Comparison of ENCODE assay signal across 7 mouse cellular contexts in the genomic region with DNA sequence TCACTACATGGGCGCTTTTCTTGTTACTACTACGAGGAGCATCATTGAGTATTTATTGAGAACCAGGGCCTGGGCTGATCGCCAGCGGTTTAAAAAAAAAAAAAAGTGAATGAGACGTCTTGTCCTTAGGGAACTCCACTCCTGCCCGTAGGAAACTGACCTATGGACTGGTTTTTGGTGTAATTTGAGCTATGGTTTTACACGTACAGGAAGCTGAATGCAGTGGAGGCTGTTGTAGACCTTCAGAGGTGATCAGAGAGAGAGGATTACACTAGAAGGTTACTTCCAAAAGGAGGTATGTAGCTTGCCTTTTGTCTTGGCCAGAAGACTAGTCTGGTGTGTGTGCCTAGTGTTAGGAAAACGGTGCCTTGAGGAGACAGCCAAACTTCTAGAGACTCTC. TPM values are rescaled to one million over a fixed set of nuclear protein-coding genes. Genes with fewer than 3 reads are reported as not detected.
DNase-seq lines count a peak whose midpoint lies in the region; ATAC-seq and TF ChIP-seq lines count a peak whose summit lies in the region.

No protein-coding gene starts in this region.

- in situ Hi-C loops in CH12.LX (cut with MboI; ENCODE audit: low pct_ligation_motif_present, low pct_unique_long_range_greater_than_20kb, low sequenced_read_pairs) = no loop called here

- H3K79me2 ChIP-seq in CH12.LX (replicated peaks; ENCODE audit: control insufficient read depth, extremely low read depth, insufficient read depth, poor library complexity, severe bottlenecking) = peaks cover 54% of the 10 kb centered on the region

- no peak for TF ChIP-seq CTCF in CH12.LX (conservative IDR thresholded peaks at IDR 0.05 in 1 of 2, IDR thresholded peaks at IDR 0.05 in 1 of 2; ENCODE audit: low read depth in 2 of 2, low read length in 2 of 2)
- TF ChIP-seq CTCF in embryonic fibroblast, embryonic 13.5 days (IDR thresholded peaks at IDR 0.05; ENCODE audit: borderline replicate concordance, insufficient read depth, low read length) = no peak
- TF ChIP-seq CTCF in hindbrain, postnatal 0 days (IDR thresholded peaks at IDR 0.05; ENCODE audit: low read depth) = no peak
- TF ChIP-seq CTCF in small intestine, adult 2 months (IDR thresholded peaks at IDR 0.05; ENCODE audit: extremely low read depth, insufficient read length, insufficient replicate concordance, low read depth, low read length) = no peak

- peaks cover 4% of the 10 kb centered on the region for H3K9me3 ChIP-seq in CH12.LX (replicated peaks; ENCODE audit: low read length)
- no peaks in the 10 kb centered on the region for H3K9me3 ChIP-seq in hindbrain, postnatal 0 days (ENCODE audit: low read length)
- no peaks in the 10 kb centered on the region for H3K9me3 ChIP-seq in liver, embryonic 16.5 days (replicated peaks; ENCODE audit: control insufficient read depth, low read length)

- peak overlapping the region; percentile 86 to 94 (median 88) for H3K4me3 ChIP-seq in CH12.LX (replicated peaks in 1 of 3; ENCODE audit: low read depth in 2 of 3, low read length in 2 of 3, poor library complexity in 1 of 3)
- H3K4me3 ChIP-seq in embryonic fibroblast, embryonic 13.5 days (ENCODE audit: insufficient read depth, low read length) = peak overlapping the region; percentile 89
- peak overlapping the region; percentile 63 for H3K4me3 ChIP-seq in hindbrain, postnatal 0 days (ENCODE audit: low read length)
- peak overlapping the region; percentile 94 for H3K4me3 ChIP-seq in liver, embryonic 16.5 days (ENCODE audit: low read depth, low read length)
- peak overlapping the region; percentile 99 for H3K4me3 ChIP-seq in small intestine, adult 2 months (ENCODE audit: low read depth, low read length)

- 1% methylated on average over 8 of the region's 8 CpGs for WGBS in hindbrain, postnatal 0 days
- WGBS in liver, embryonic 16.5 days (ENCODE audit: insufficient replicate concordance) = 1% methylated on average over 8 of the region's 8 CpGs
- 2% methylated on average over 8 of the region's 8 CpGs for WGBS in small intestine, adult 2 months

- ATAC-seq in hindbrain, postnatal 0 days = no peak
- 0 out of 2 replicates have a peak, but pooled peaks have one; percentile 3 for ATAC-seq in liver, embryonic 16.5 days (ENCODE audit: low read depth)

- DNase-seq in 3T3-L1 (ENCODE audit: low read depth, low spot score) = peak; percentile 84
- DNase-seq in CH12.LX (ENCODE audit: extremely low read depth) = no peak
- DNase-seq in hindbrain, postnatal 0 days (ENCODE audit: low spot score) = no peak
- DNase-seq in spleen, adult 18-20 months = no peak

- peaks cover under 1 to 20% of the 10 kb centered on the region in 2 experiments for H3K36me3 ChIP-seq in CH12.LX (replicated peaks in 1 of 2; ENCODE audit: control insufficient read depth in 1 of 2, insufficient read depth in 1 of 2, low read length in 1 of 2)
- H3K36me3 ChIP-seq in hindbrain, postnatal 0 days (ENCODE audit: insufficient read depth, low read length) = no peaks in the 10 kb centered on the region
- no peaks in the 10 kb centered on the region for H3K36me3 ChIP-seq in liver, embryonic 16.5 days (ENCODE audit: control insufficient read depth, insufficient read depth)
- 0 out of 2 replicates have a peak, but pooled peaks cover under 1% of the 10 kb centered on the region for H3K36me3 ChIP-seq in small intestine, adult 2 months (ENCODE audit: control insufficient read depth, insufficient read depth, low read length)

- H3K4me2 ChIP-seq in CH12.LX (ENCODE audit: insufficient read depth, low read depth, poor library complexity, severe bottlenecking) = peak overlapping the region; percentile 97
- H3K4me2 ChIP-seq in hindbrain, postnatal 0 days (ENCODE audit: low read depth, low read length) = peak overlapping the region; percentile 57
- peak overlapping the region; percentile 90 for H3K4me2 ChIP-seq in liver, embryonic 16.5 days (ENCODE audit: low read depth, low read length)

- H3K4me1 ChIP-seq in CH12.LX (ENCODE audit: control insufficient read depth in 1 of 2, insufficient read depth in 2 of 2) = peaks cover 16 to 44% of the 10 kb centered on the region in 2 experiments
- H3K4me1 ChIP-seq in embryonic fibroblast, embryonic 13.5 days (ENCODE audit: control insufficient read depth, insufficient read depth, low read length) = peaks cover 6% of the 10 kb centered on the region
- H3K4me1 ChIP-seq in hindbrain, postnatal 0 days (ENCODE audit: insufficient read depth, low read length) = peaks cover 8% of the 10 kb centered on the region; the same call in 1 of the 2 replicates
- peaks cover 31% of the 10 kb centered on the region for H3K4me1 ChIP-seq in liver, embryonic 16.5 days (ENCODE audit: control insufficient read depth, low read depth, low read length)
- H3K4me1 ChIP-seq in small intestine, adult 2 months (ENCODE audit: control insufficient read depth, insufficient read depth, insufficient read length, low read length) = peaks cover 28% of the 10 kb centered on the region

- H3K27me3 ChIP-seq in CH12.LX (replicated peaks) = no peaks in the 10 kb centered on the region
- no peaks in the 10 kb centered on the region for H3K27me3 ChIP-seq in hindbrain, postnatal 0 days (ENCODE audit: insufficient read depth, low read length)
- no peaks in the 10 kb centered on the region for H3K27me3 ChIP-seq in liver, embryonic 16.5 days (ENCODE audit: control insufficient read depth, insufficient read depth, low read depth, low read length)
- no peaks in the 10 kb centered on the region for H3K27me3 ChIP-seq in small intestine, adult 2 months (ENCODE audit: control insufficient read depth, insufficient read depth, low read length)

- no peak for TF ChIP-seq EP300 in CH12.LX (IDR thresholded peaks at IDR 0.05; ENCODE audit: low read length)

- H3K9ac ChIP-seq in CH12.LX (ENCODE audit: insufficient read depth, low read depth) = peak overlapping the region; percentile 84
- H3K9ac ChIP-seq in hindbrain, postnatal 0 days (replicated peaks; ENCODE audit: low read length) = peak overlapping the region; percentile 58
- peak overlapping the region; percentile 96 for H3K9ac ChIP-seq in liver, embryonic 16.5 days (ENCODE audit: low read depth, low read length)

- TF ChIP-seq POLR2A in CH12.LX (IDR thresholded peaks at IDR 0.05; ENCODE audit: low read depth, low read length) = no peak; the same call in 1 of the 2 replicates
- TF ChIP-seq POLR2A in embryonic fibroblast, embryonic 13.5 days (IDR thresholded peaks at IDR 0.05; ENCODE audit: low read depth, low read length) = no peak
- no peak for TF ChIP-seq POLR2A in small intestine, adult 2 months (IDR thresholded peaks at IDR 0.05; ENCODE audit: low read depth, low read length)

- dilution Hi-C loops in CH12.LX (cut with MboI; ENCODE audit: extremely low pct_ligation_motif_present, extremely low pct_unique_long_range_greater_than_20kb, low sequenced_read_pairs) = no loop called here

- TF ChIP-seq RAD21 in CH12.LX (IDR thresholded peaks at IDR 0.05; ENCODE audit: low read depth, low read length) = no peak

- peak overlapping the region; percentile 86 for H3K27ac ChIP-seq in CH12.LX (ENCODE audit: insufficient read depth, low read depth)
- peak overlapping the region; percentile 87 for H3K27ac ChIP-seq in embryonic fibroblast, embryonic 13.5 days (ENCODE audit: insufficient read depth, low read length)
- H3K27ac ChIP-seq in hindbrain, postnatal 0 days = peak overlapping the region; percentile 75
- peak overlapping the region; percentile 88 for H3K27ac ChIP-seq in liver, embryonic 16.5 days (ENCODE audit: low read length)
- peak overlapping the region; percentile 99 for H3K27ac ChIP-seq in small intestine, adult 2 months (ENCODE audit: insufficient read depth, low read depth, low read length)

TF ChIP-seq in CH12.LX, 34 proteins besides CTCF, POLR2A, EP300 and RAD21 (continues in another document):
- TF ChIP-seq GABPA (IDR thresholded peaks at IDR 0.05; ENCODE audit: insufficient replicate concordance, low read depth, low read length) = no peak
- TF ChIP-seq SIN3A (IDR thresholded peaks at IDR 0.05; ENCODE audit: low read length) = no peak
- no peak for TF ChIP-seq E2F4 (IDR thresholded peaks at IDR 0.05; ENCODE audit: insufficient replicate concordance, low read depth, low read length)
- no peak for TF ChIP-seq ETS1 (conservative IDR thresholded peaks at IDR 0.05; ENCODE audit: low read depth, low read length)
- TF ChIP-seq NELFE (IDR thresholded peaks at IDR 0.05; ENCODE audit: low read depth, low read length) = 0 out of 2 replicates have a peak, but pooled peaks have one; percentile 1
- peak; percentile 89 for TF ChIP-seq ZNF384 (IDR thresholded peaks at IDR 0.05; ENCODE audit: low read depth, low read length)

RNA-seq across cellular contexts. Expression of gene Pkig, which starts 0.8 kb away (rescaled TPM):
- 225 and 253 TPM in 2 replicates for total RNA-seq in CH12.LX (2012; rRNA removed)
- total RNA-seq in CH12.LX (2014; rRNA removed) = 227 and 228 TPM in 2 replicates
- 364 and 473 TPM in 2 replicates for polyA plus RNA-seq in CH12.LX (2012; ENCODE audit: insufficient read length, low read depth)
- 33.6 and 39.7 TPM in 2 replicates for polyA plus RNA-seq in embryonic fibroblast, embryonic 13.5 days (2011; ENCODE audit: insufficient read length, low read depth, missing spikeins)
- total RNA-seq in hindbrain, postnatal 0 days (2014; rRNA removed) = 70.8 and 95.2 TPM in 2 replicates
- polyA plus RNA-seq in hindbrain, postnatal 0 days (2015; fragmentation: Nextera tagmentation; extraction: Ambion mirVana) = 136 and 141 TPM in 2 replicates
- polyA plus RNA-seq in liver, embryonic 16.5 days (2015; fragmentation: Nextera tagmentation; extraction: Ambion mirVana) = 83.1 and 86.6 TPM in 2 replicates
- 82.0 and 143 TPM in 2 replicates for polyA plus RNA-seq in small intestine, adult 2 months (2012; rRNA removed)

RNA-seq across cellular contexts. Expression of gene Serinc3, which starts 14.0 kb away (rescaled TPM):
- total RNA-seq in CH12.LX (2012; rRNA removed) (345 and 358 TPM in 2 replicates), CH12.LX (2014; rRNA removed) (411 and 467 TPM in 2 replicates)
- 493 and 611 TPM in 2 replicates for polyA plus RNA-seq in CH12.LX (2012; ENCODE audit: insufficient read length, low read depth)
- 262 and 294 TPM in 2 replicates for polyA plus RNA-seq in embryonic fibroblast, embryonic 13.5 days (2011; ENCODE audit: insufficient read length, low read depth, missing spikeins)
- 82.6 and 97.4 TPM in 2 replicates for total RNA-seq in hindbrain, postnatal 0 days (2014; rRNA removed)
- 35.9 and 36.5 TPM in 2 replicates for polyA plus RNA-seq in hindbrain, postnatal 0 days (2015; fragmentation: Nextera tagmentation; extraction: Ambion mirVana)
- polyA plus RNA-seq in liver, embryonic 16.5 days (2015; fragmentation: Nextera tagmentation; extraction: Ambion mirVana) = 138 and 149 TPM in 2 replicates
- 121 and 262 TPM in 2 replicates for polyA plus RNA-seq in small intestine, adult 2 months (2012; rRNA removed)

RNA-seq across cellular contexts. Expression of gene Ttpal, which starts 56.8 kb away (rescaled TPM):
- total RNA-seq in CH12.LX (2012; rRNA removed) = 25.7 and 26.2 TPM in 2 replicates
- 32.5 and 38.9 TPM in 2 replicates for total RNA-seq in CH12.LX (2014; rRNA removed)
- polyA plus RNA-seq in CH12.LX (2012; ENCODE audit: insufficient read length, low read depth) = 17.3 and 21.9 TPM in 2 replicates
- polyA plus RNA-seq in embryonic fibroblast, embryonic 13.5 days (2011; ENCODE audit: insufficient read length, low read depth, missing spikeins) = 40.7 TPM in 2 replicates
- 54.6 and 59.7 TPM in 2 replicates for total RNA-seq in hindbrain, postnatal 0 days (2014; rRNA removed)
- polyA plus RNA-seq in hindbrain, postnatal 0 days (2015; fragmentation: Nextera tagmentation; extraction: Ambion mirVana) = 27.9 and 28.0 TPM in 2 replicates
- 9.2 and 10.6 TPM in 2 replicates for polyA plus RNA-seq in liver, embryonic 16.5 days (2015; fragmentation: Nextera tagmentation; extraction: Ambion mirVana)
- 8.3 and 16.0 TPM in 2 replicates for polyA plus RNA-seq in small intestine, adult 2 months (2012; rRNA removed)
